Mouse (Mus musculus): Measurements from ENCODE around the gene Gpr19. TPM values are rescaled to one million over a fixed set of nuclear protein-coding genes. Genes with fewer than 3 reads are reported as not detected.

Gpr19 gene
- total RNA-seq, 2 experiments from 2014 or later, result 4.0 to 4.1 TPM

DNA sequence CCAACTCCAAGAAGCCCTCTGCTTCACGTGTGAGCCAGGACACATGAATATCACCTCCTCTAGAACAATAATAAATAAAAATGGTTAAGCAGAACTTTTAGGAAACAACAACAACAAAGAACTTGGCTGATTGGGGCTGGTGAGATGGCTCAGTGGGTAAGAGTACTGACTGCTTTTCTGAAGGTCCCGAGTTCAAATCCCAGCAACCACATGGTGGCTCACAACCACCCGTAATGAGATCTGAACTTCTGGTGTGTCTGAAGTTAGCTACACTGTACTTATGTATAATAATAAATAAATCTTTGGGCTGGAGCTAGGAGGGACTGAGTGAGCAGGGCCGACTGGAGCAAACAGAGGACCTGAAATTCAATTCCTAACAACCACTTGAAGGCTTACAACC is 21.1 kb downstream of the Gpr19 start:
- intact Hi-C loops (cut with DNase I), result no loop called here

GRCm38 (mm10) chr6:134876795-134877194 is 21.6 kb downstream of the Gpr19 start:
- peak; percentile 44 for TF ChIP-seq CTCF (IDR thresholded peaks at IDR 0.05)
- H3K4me3 ChIP-seq, result no peak overlapping the region
- H3K27ac ChIP-seq, result no peak overlapping the region
- intact Hi-C loops (cut with DNase I), result no loop called here
- DNase-seq, result no peak

More for the DNA sequence above, 21.1 kb downstream of the Gpr19 start:
- DNase-seq, result no peak
- TF ChIP-seq CTCF (IDR thresholded peaks at IDR 0.05), result no peak
- Histone ChIP-seq H3K27ac (no peak overlapping the region), H3K4me3 (no peak overlapping the region)

DNA sequence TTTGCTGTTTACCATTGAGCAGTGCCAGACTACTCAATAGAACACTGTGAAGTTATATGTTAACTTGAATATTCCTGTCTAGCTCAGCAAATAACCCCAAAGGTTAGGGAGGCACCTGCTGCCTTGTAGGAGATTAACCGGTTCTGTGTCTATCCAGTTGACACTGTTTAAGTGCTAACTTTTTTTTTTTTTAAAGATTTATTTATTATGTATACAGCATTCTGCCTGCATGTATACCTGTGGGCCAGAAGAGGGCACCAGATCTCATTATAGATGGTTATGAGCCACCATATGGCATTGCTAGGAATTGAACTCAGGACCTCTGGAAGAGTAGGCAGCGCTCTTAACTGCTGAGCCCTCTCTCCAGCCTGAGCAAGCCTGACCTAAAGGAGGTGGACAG is 25.4 kb downstream of the Gpr19 start:
- Histone ChIP-seq H3K4me3 (no peak overlapping the region), H3K27ac (no peak overlapping the region)
- TF ChIP-seq CTCF (IDR thresholded peaks at IDR 0.05), result peak; percentile 61
- no peak for DNase-seq
- intact Hi-C loops (cut with DNase I), result loop anchor here (2.0 kb wide), 2 partner anchors 22 to 76 kb away; no protein-coding TSS in a partner anchor

DNA sequence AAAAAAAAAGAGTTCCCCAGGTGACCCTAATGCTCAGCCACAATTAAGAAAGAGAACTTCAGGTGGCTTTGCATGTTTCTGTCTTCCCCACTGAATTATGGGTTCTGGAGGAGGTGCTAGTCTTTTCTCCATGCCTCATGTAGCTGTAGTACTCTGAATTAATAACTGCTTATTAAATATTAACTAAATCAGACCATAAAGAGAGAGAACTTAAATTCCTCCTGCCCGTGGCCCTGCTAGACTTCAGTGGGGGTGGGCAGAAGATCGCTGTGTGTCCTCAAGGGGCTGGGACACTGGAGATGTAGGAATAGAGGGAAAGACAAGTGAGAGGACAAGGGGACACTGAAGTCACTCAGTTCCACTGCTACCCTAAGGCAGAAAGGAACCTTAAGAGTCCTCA is 26.1 kb downstream of the Gpr19 start:
- intact Hi-C loops (cut with DNase I), result loop anchor here (2.0 kb wide), 2 partner anchors 23 to 77 kb away; no protein-coding TSS in a partner anchor
- no peak overlapping the region for H3K4me3 ChIP-seq
- H3K27ac ChIP-seq, result no peak overlapping the region
- TF ChIP-seq CTCF (IDR thresholded peaks at IDR 0.05), result no peak
- DNase-seq, result no peak

- H3K27ac ChIP-seq, result no peak overlapping the region
- H3K4me3 ChIP-seq, result no peak overlapping the region
- TF ChIP-seq CTCF (IDR thresholded peaks at IDR 0.05), result no peak
- intact Hi-C loops (cut with DNase I), result no loop called here
- no peak for DNase-seq
Measured at GRCm38 (mm10) chr6:134870887-134871286, 27.5 kb downstream of the Gpr19 start.

DNA sequence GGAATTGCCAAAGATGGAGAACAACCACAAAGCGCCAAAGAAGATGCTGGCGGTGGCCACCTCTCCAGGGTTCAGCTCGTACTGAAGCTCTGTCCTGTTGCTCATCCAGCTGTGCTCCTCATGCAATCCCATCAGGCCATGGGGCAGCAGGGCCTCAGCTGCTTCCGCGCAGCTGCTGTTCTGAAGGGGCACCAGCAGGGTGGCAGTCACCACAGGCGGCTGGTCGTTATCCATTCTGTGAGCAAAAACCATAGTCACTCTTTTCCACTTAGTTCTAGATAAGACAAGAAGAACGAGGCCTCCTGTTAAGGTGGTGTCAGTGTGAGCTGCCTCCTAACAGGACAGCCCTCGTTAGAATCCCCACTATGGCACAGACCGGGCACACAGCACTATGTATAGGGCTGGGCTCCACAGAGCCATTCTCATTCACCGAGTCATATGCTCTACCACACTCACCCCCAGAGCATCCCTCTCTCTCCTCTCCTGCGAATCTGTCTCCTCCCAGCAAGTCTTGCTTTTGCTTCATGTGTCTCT is 28.1 kb downstream of the Gpr19 start:
- Histone ChIP-seq H3K27ac (no peak overlapping the region), H3K4me3 (no peak overlapping the region)
- no peak for TF ChIP-seq CTCF (IDR thresholded peaks at IDR 0.05)
- intact Hi-C loops (cut with DNase I), result no loop called here
- DNase-seq, result no peak

GRCm38 (mm10) chr6:134867325-134867724 is 31.1 kb downstream of the Gpr19 start:
- H3K4me3 ChIP-seq, result no peak overlapping the region
- H3K27ac ChIP-seq, result no peak overlapping the region
- no peak for DNase-seq
- intact Hi-C loops (cut with DNase I), result no loop called here
- no peak for TF ChIP-seq CTCF (IDR thresholded peaks at IDR 0.05)

GRCm38 (mm10) chr6:134866113-134866512 is 32.3 kb downstream of the Gpr19 start:
- intact Hi-C loops (cut with DNase I), result no loop called here
- no peak for TF ChIP-seq CTCF (IDR thresholded peaks at IDR 0.05)
- no peak overlapping the region for H3K4me3 ChIP-seq
- DNase-seq, result no peak
- no peak overlapping the region for H3K27ac ChIP-seq

GRCm38 (mm10) chr6:134863146-134863545 is 35.2 kb downstream of the Gpr19 start:
- H3K27ac ChIP-seq, result no peak overlapping the region; the same call in 1 of the 2 replicates
- peak; percentile 100 for TF ChIP-seq CTCF (IDR thresholded peaks at IDR 0.05)
- peak overlapping the region; percentile 56 for H3K4me3 ChIP-seq
- intact Hi-C loops (cut with DNase I), result no loop called here
- DNase-seq, result peak; percentile 91

- Histone ChIP-seq H3K27ac (no peak overlapping the region; the same call in 1 of the 2 replicates), H3K4me3 (peak overlapping the region; percentile 56)
- DNase-seq, result peak; percentile 33
- intact Hi-C loops (cut with DNase I), result no loop called here
- no peak for TF ChIP-seq CTCF (IDR thresholded peaks at IDR 0.05)
Measured at GRCm38 (mm10) chr6:134862671-134863104, 35.7 kb downstream of the Gpr19 start.

- TF ChIP-seq CTCF (IDR thresholded peaks at IDR 0.05), result no peak
- no peak for DNase-seq
- intact Hi-C loops (cut with DNase I), result no loop called here
- H3K27ac ChIP-seq, result no peak overlapping the region
- no peak overlapping the region for H3K4me3 ChIP-seq
Measured at GRCm38 (mm10) chr6:134861386-134861785, 37.0 kb downstream of the Gpr19 start.

GRCm38 (mm10) chr6:134860275-134860674 is 38.1 kb downstream of the Gpr19 start:
- TF ChIP-seq CTCF (IDR thresholded peaks at IDR 0.05), result no peak
- no peak for DNase-seq
- intact Hi-C loops (cut with DNase I), result no loop called here
- no peak overlapping the region for H3K27ac ChIP-seq
- H3K4me3 ChIP-seq, result no peak overlapping the region

DNA sequence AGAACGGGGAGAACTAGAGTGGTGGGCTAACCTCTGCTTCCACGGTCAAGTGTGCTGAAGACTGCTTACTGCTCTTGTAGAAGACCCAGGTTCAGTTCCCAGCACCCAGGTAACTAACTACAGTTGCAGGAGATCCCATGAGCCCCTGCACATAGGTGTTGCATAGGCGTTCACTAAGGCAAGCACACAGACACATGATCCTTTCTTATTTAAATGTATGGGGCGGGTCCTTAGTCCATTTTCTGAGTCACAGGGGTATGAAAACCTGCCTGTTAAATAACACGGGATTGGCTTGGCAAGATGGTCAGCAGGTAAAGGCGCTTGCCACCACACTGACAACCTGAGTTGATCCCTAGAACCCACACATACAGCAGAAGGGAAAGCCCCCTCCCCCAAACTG is 39.4 kb downstream of the Gpr19 start:
- TF ChIP-seq CTCF (IDR thresholded peaks at IDR 0.05), result no peak
- no peak overlapping the region for H3K4me3 ChIP-seq
- H3K27ac ChIP-seq, result no peak overlapping the region
- intact Hi-C loops (cut with DNase I), result no loop called here
- no peak for DNase-seq

DNA sequence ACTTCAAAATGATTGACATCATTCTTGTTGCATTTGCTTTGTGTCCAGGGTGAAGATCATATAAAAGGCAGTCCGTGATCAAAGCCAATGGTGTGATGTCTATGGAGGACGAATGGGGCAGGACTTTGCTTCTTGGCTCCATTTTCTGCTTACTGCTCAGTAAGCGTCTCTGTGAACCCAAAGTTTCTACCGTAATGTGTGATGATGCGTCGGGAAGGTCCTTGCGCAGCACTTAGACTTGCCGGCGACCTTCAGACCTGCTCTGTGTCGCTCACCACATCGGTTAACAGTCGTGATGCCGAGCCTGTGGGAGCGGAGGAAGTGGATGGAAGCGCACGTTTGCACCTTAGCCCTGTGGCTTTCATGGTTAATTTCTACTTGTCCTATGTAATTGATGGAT is 42.5 kb downstream of the Gpr19 start:
- Histone ChIP-seq H3K27ac (no peak overlapping the region), H3K4me3 (no peak overlapping the region)
- no peak for TF ChIP-seq CTCF (IDR thresholded peaks at IDR 0.05)
- intact Hi-C loops (cut with DNase I), result no loop called here
- no peak for DNase-seq
